Mouse (Mus musculus) myocyte (in vitro differentiated cells): ENCODE results near the gene Eda.

ENCODE experiments used
- E2F4 ChIP-seq: IDR thresholded peaks from one replicate; pipeline ENCODE4 v1.6.1; 2011; ENCODE audit warnings: mild to moderate bottlenecking, control low read depth, moderate library complexity; ENCODE audit not compliant: insufficient read depth
- MAX ChIP-seq: IDR thresholded peaks from one replicate; pipeline ENCODE4 v1.6.1; 2011; ENCODE audit warnings: low read depth, mild to moderate bottlenecking, control low read depth
- MYOD1 ChIP-seq, 3 experiments: IDR thresholded peaks; one replicate each; pipeline ENCODE4 v1.6.1; 2011; ENCODE audit warnings: control low read depth in 2 of 3, low read depth in 2 of 3, mild to moderate bottlenecking in 2 of 3, moderate library complexity in 1 of 3; ENCODE audit not compliant: insufficient read length in 2 of 3, control insufficient read depth in 1 of 3
- POLR2A ChIP-seq: IDR thresholded peaks from one replicate; pipeline ENCODE4 v1.6.1; 2011; ENCODE audit warnings: low read depth, mild to moderate bottlenecking, control low read depth, moderate library complexity; ENCODE audit not compliant: insufficient read length
- POLR2AphosphoS2 ChIP-seq: IDR thresholded peaks from one replicate; pipeline ENCODE4 v1.6.1; 2011; ENCODE audit warnings: low read depth, control low read depth; ENCODE audit not compliant: insufficient read length
- TCF12 ChIP-seq: IDR thresholded peaks from one replicate; pipeline ENCODE4 v1.6.1; 2011; ENCODE audit warnings: mild to moderate bottlenecking, control low read depth; ENCODE audit not compliant: poor library complexity, insufficient read depth, severe bottlenecking
- USF1 ChIP-seq: IDR thresholded peaks from one replicate; pipeline ENCODE4 v1.6.1; 2011; ENCODE audit warnings: low read depth, mild to moderate bottlenecking, control low read depth, moderate library complexity

DNA sequence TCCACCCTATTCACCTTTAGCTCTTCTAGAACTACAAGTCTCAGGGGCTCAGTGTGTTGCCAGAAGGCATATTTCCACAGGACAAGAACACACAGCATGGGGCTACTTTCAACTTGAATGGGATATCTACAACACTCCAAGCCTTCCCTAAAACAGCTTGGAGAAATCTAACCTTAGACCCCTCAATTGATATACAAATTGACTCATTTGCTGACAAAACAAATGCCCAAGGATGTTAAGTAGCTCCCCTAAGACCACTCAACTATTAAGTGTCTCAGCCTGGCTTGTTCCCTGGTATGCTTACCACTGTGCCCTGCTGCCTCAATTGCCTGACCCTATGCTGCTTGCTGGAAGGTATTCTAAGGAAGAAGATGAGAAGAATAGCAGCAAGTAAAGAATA, 425.5 kb downstream of the Eda start:
- no peak for TF ChIP-seq E2F4
- TF ChIP-seq USF1: no peak
- no peak for TF ChIP-seq MAX
- no peak for TF ChIP-seq POLR2AphosphoS2
- TF ChIP-seq POLR2A: no peak
- TF ChIP-seq MYOD1 (IDR thresholded peaks at IDR 0.05; ENCODE audit: control insufficient read depth in 1 of 3, insufficient read length in 2 of 3, low read depth in 2 of 3): no peak
- no peak for TF ChIP-seq TCF12
